Mouse (Mus musculus) erythroblast, embryonic 14.5 days (primary cell): ENCODE results near the gene Uqcc1.

Source experiments
- GATA1 ChIP-seq: IDR thresholded peaks from 2 replicates; pipeline ENCODE4 v1.6.1; 2012; ENCODE audit warnings: low read length, inconsistent platforms, mixed read lengths
- TAL1 ChIP-seq: IDR thresholded peaks from 3 replicates; pipeline ENCODE4 v1.6.1; 2012; ENCODE audit warnings: low read length, inconsistent platforms, mixed read lengths

DNA sequence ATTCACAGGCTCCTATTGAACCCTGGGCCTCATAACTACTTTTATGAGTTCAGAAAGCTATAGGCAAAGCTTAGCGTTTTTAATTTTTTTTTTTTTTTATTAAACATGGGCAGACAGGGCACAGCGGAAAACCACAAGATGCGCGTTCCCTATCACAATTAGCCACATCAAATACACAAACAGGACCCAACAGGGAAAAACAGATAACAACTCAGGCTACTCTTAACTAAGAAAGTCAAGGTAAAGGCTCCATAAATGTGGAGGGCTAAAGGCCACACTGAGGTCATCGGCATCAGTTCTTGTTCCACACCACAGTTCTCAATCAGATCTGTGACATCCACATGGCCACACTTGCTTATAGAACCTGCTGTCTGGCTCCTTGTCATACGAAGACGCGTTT is 61.8 kb downstream of the Uqcc1 start:
- TF ChIP-seq TAL1 (no peak), GATA1 (no peak)
